Mouse (Mus musculus): ENCODE results near the gene Csgalnact2. TPM values are rescaled to one million over a fixed set of nuclear protein-coding genes. Genes with fewer than 3 reads are reported as not detected.

Gene Csgalnact2
- 0.19 and 0.23 TPM in 2 replicates for polyA plus RNA-seq (2012; rRNA removed)

DNA sequence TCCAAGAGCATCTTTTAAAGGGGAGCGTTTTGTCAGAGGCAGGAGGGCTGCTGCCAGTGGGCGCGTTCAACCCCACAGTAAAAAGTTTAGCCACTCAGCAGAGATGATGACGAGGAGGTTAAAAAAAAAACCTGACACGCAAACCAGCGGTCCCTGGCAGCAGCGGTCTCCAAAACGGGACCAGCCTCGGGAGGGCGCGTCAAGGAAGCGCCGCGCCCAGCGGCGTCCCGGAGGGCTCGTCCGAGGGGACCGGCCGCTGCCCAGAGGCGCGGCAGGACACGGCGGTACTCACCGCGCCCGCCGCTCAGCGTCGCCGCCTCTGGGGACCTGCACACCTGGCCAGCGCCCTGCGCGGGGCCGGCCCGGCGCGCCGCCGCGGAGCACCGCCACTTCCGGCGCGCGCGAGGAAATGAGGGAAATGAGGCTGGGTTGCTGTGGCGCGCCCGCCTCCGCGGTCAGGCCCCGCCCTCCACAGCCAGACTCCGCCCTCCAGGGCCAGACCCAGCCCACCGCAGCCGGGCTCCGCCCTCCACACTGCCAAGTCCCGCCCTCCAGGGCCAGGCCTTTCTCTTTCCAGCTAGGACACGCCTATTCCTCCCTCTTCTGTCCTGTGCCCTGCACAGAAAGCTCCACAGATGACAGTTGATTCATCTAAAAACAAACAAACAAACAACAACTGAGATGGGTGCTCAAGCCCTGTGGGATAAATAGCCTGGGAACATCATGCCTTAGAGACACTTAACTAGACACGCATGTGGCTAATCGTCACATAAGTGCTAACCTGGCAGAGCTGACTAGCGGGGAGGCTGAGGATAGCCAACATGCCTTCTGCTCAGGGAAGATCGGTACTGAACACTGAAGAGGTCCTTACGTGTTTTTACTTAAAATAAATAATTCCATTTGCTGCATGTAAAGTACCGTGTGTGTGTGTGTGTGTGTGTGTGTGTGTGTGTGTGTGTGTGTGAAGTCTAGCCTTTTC is at the start of gene Csgalnact2:
Gene Csgalnact2, minus strand, starts transcription at position 410 of the 979 bp plus-strand sequence.

Other genes with a start within 250 kb of the Csgalnact2 start
- 28.2 and 32.1 TPM in 2 replicates for gene Hnrnpf, start 238.8 kb downstream of the Csgalnact2 start, polyA plus RNA-seq (2012; rRNA removed)
- gene Fxyd4, start 201.4 kb downstream of the Csgalnact2 start, polyA plus RNA-seq (2012; rRNA removed) = not detected in 2 replicates
- 0.06 and 0.13 TPM in 2 replicates for gene Rasgef1a, start 127.7 kb downstream of the Csgalnact2 start, polyA plus RNA-seq (2012; rRNA removed)
- gene Ret, start 58.6 kb upstream of the Csgalnact2 start, polyA plus RNA-seq (2012; rRNA removed) = 2.1 and 2.2 TPM in 2 replicates